Mouse (Mus musculus) thymus, adult 2 months (tissue): Measurements from ENCODE around the gene Ecpas.

Source experiments
- CTCF ChIP-seq: fragments of 200-500 bp; IDR thresholded peaks from 2 replicates; pipeline ENCODE4 v1.5.1; 2012; ENCODE audit warnings: mild to moderate bottlenecking, control low read depth, low read length, moderate library complexity, borderline replicate concordance; ENCODE audit not compliant: control insufficient read depth, poor library complexity, insufficient read depth; ENCODE audit errors: extremely low read depth
- POLR2A ChIP-seq: fragments of 200-500 bp; IDR thresholded peaks from 2 replicates; pipeline ENCODE4 v1.6.1; 2012; ENCODE audit warnings: mild to moderate bottlenecking, low read length, control low read depth, moderate library complexity; ENCODE audit not compliant: control insufficient read depth, poor library complexity, insufficient read depth; ENCODE audit errors: extremely low read depth

- TF ChIP-seq CTCF (no peak), POLR2A (no peak)
Observed at GRCm38 (mm10) chr4:58885341-58885740, 27.2 kb downstream of the Ecpas start.
